Mouse (Mus musculus): ENCODE data around the gene Olfr695. TPM values are rescaled to one million over a fixed set of nuclear protein-coding genes. Genes with fewer than 3 reads are reported as not detected.
"Not testable (repeated sequence)": the region's sequence is repeated elsewhere in the genome, so short reads cannot be mapped to it uniquely, and the experiment has no call there.

The Olfr695 gene
- not detected in 2 replicates for polyA plus RNA-seq (2015; fragmentation: Nextera tagmentation; extraction: Ambion mirVana)

DNA sequence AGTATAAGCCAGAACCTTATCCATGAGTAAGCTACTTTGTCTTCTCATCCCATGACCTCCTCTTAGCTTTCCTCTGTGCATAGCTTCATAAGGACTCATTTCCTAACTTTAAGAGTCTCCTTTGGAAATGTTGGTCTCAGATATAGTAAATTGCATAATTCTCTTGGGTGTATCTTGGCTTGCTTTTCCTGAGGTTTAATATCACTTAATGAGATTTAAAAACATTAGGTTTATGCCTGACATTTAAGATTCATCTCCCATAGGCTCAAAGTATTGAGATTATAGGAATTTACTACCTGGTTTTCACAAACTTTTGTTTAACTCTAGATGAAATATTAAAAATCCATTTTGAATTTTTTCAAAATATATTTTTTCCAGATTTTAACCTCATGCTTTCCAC, at the start of gene Olfr695:
Olfr695 (minus strand) TSS at position 101 of the 400 bp plus-strand sequence.
- Histone ChIP-seq H3K36me3 (ENCODE audit: control insufficient read depth, insufficient read depth, low read length) (no peaks in the 10 kb centered on the region), H3K4me1 (ENCODE audit: control insufficient read depth, insufficient read depth, low read length) (no peaks in the 10 kb centered on the region), H3K9ac (ENCODE audit: low read depth, low read length) (no peak within 1 kb of the TSS), H3K4me2 (ENCODE audit: low read length) (no peak within 1 kb of the TSS), H3K9me3 (replicated peaks; ENCODE audit: control insufficient read depth, low read length, poor library complexity, severe bottlenecking) (no peaks in the 10 kb centered on the region), H3K4me3 (ENCODE audit: low read depth, low read length) (no peak within 1 kb of the TSS), H3K27ac (ENCODE audit: low read length) (no peak within 1 kb of the TSS), H3K27me3 (ENCODE audit: control insufficient read depth, insufficient read depth, low read depth, low read length) (no peaks in the 10 kb centered on the region)
- no peak for ATAC-seq

DNA sequence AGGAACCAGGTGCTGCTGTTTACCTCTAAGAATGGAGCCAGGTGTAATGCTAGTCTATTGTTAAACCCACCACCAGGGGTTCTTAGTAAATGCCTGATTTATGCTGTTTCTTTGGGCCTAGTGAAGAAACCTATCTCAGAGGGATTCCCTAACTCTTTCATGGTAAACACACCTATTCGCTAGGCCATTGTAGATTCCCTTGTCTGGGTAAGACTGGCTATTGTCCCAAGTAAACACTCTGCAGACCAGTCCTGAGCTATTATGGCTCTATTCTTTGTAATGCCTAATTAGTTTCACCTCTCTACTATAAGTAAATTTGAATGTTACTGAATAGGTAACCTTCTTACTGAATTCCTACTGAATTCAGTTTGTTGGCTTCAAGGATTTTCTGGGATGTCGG, 44.8 kb upstream of the Olfr695 start:
- H3K4me2 ChIP-seq (ENCODE audit: low read length); H3K9me3 ChIP-seq (replicated peaks; ENCODE audit: control insufficient read depth, low read length, poor library complexity, severe bottlenecking); H3K4me3 ChIP-seq (ENCODE audit: low read depth, low read length); H3K36me3 ChIP-seq (ENCODE audit: control insufficient read depth, insufficient read depth, low read length); H3K9ac ChIP-seq (ENCODE audit: low read depth, low read length); ATAC-seq; H3K27ac ChIP-seq (ENCODE audit: low read length); H3K27me3 ChIP-seq (ENCODE audit: control insufficient read depth, insufficient read depth, low read depth, low read length); H3K4me1 ChIP-seq (ENCODE audit: control insufficient read depth, insufficient read depth, low read length): not testable (repeated sequence)
- WGBS, result 93% methylated on average over 2 of the region's 2 CpGs

DNA sequence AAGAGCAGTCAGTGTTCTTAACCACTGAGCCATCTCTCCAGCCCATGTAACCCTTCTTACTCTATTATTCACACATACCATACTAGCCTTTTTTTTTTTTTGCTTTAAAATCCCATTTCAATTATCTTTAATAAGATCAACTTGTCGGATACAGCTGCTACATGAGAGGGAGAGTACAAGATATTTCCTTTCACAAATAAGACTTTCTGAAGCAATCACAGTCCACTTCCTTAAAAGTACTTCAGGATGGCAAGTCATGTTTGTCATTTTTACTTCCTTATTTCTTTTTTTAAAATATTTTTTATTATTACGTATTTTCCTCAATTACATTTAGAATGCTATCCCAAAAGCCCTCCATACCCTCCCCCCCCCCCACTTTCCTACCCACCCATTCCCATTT, 42.6 kb upstream of the Olfr695 start:
- H3K4me2 ChIP-seq (ENCODE audit: low read length), result no peak overlapping the region
- H3K4me3 ChIP-seq (ENCODE audit: low read depth, low read length), result no peak overlapping the region
- 89% methylated on average over 2 of the region's 2 CpGs for WGBS
- H3K4me1 ChIP-seq (ENCODE audit: control insufficient read depth, insufficient read depth, low read length), result no peaks in the 10 kb centered on the region
- no peak for ATAC-seq
- no peak overlapping the region for H3K9ac ChIP-seq (ENCODE audit: low read depth, low read length)
- H3K36me3 ChIP-seq (ENCODE audit: control insufficient read depth, insufficient read depth, low read length), result no peaks in the 10 kb centered on the region
- no peaks in the 10 kb centered on the region for H3K27me3 ChIP-seq (ENCODE audit: control insufficient read depth, insufficient read depth, low read depth, low read length)
- H3K27ac ChIP-seq (ENCODE audit: low read length), result no peak overlapping the region
- peaks cover 2% of the 10 kb centered on the region; the same call in 1 of the 2 replicates for H3K9me3 ChIP-seq (replicated peaks; ENCODE audit: control insufficient read depth, low read length, poor library complexity, severe bottlenecking)

DNA sequence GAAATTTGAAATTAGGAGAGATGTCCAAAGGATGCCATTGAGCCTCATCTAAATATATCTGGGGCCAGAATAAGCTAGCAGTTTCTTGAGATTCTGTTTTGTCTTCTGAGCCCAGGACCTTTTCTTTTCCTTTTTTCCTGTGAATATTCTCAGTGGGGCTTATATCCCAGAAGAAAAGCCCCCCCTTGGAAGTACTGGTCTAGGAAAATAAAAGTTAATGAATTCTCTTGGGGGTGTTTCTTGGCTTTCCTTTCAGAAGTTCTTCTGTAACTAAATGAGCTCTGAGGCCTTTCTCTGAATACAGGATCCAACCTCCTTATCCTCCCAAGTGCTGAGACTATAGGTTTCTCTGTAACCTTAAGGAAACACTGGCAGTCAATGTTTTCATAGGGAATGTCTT, 39.1 kb upstream of the Olfr695 start, which contains the start of gene Olfr698:
Olfr698 (minus strand) TSS at position 101 of the 400 bp plus-strand sequence.
- Histone ChIP-seq H3K4me2 (ENCODE audit: low read length) (no peak within 1 kb of the TSS), H3K27me3 (ENCODE audit: control insufficient read depth, insufficient read depth, low read depth, low read length) (no peaks in the 10 kb centered on the region), H3K4me3 (ENCODE audit: low read depth, low read length) (no peak within 1 kb of the TSS), H3K27ac (ENCODE audit: low read length) (no peak within 1 kb of the TSS), H3K36me3 (ENCODE audit: control insufficient read depth, insufficient read depth, low read length) (no peaks in the 10 kb centered on the region), H3K9ac (ENCODE audit: low read depth, low read length) (no peak within 1 kb of the TSS), H3K4me1 (ENCODE audit: control insufficient read depth, insufficient read depth, low read length) (no peaks in the 10 kb centered on the region), H3K9me3 (replicated peaks; ENCODE audit: control insufficient read depth, low read length, poor library complexity, severe bottlenecking) (no peaks in the 10 kb centered on the region)
- ATAC-seq, result no peak

- no peak for ATAC-seq
- 91% methylated on average over 5 of the region's 5 CpGs for WGBS
- no peak overlapping the region for H3K4me2 ChIP-seq (ENCODE audit: low read length)
- no peaks in the 10 kb centered on the region for H3K4me1 ChIP-seq (ENCODE audit: control insufficient read depth, insufficient read depth, low read length)
- no peaks in the 10 kb centered on the region for H3K36me3 ChIP-seq (ENCODE audit: control insufficient read depth, insufficient read depth, low read length)
- H3K4me3 ChIP-seq (ENCODE audit: low read depth, low read length), result no peak overlapping the region
- no peaks in the 10 kb centered on the region for H3K27me3 ChIP-seq (ENCODE audit: control insufficient read depth, insufficient read depth, low read depth, low read length)
- no peak overlapping the region for H3K9ac ChIP-seq (ENCODE audit: low read depth, low read length)
- no peaks in the 10 kb centered on the region for H3K9me3 ChIP-seq (replicated peaks; ENCODE audit: control insufficient read depth, low read length, poor library complexity, severe bottlenecking)
- H3K27ac ChIP-seq (ENCODE audit: low read length), result no peak overlapping the region
Measured at GRCm38 (mm10) chr7:106745811-106746210, 29.6 kb upstream of the Olfr695 start.

- Histone ChIP-seq H3K9me3 (replicated peaks; ENCODE audit: control insufficient read depth, low read length, poor library complexity, severe bottlenecking) (no peaks in the 10 kb centered on the region), H3K4me2 (ENCODE audit: low read length) (no peak within 1 kb of the TSS), H3K4me1 (ENCODE audit: control insufficient read depth, insufficient read depth, low read length) (no peaks in the 10 kb centered on the region), H3K9ac (ENCODE audit: low read depth, low read length) (no peak within 1 kb of the TSS), H3K4me3 (ENCODE audit: low read depth, low read length) (no peak within 1 kb of the TSS), H3K27ac (ENCODE audit: low read length) (no peak within 1 kb of the TSS), H3K36me3 (ENCODE audit: control insufficient read depth, insufficient read depth, low read length) (no peaks in the 10 kb centered on the region), H3K27me3 (ENCODE audit: control insufficient read depth, insufficient read depth, low read depth, low read length) (no peaks in the 10 kb centered on the region)
- WGBS, result 69% methylated on average over 1 of the region's 1 CpGs
- ATAC-seq, result no peak
Measured at GRCm38 (mm10) chr7:106742343-106742742, 26.1 kb upstream of the Olfr695 start, which contains the start of gene Olfr697. TSS of gene Olfr697 (minus strand) at chr7:106742443.

GRCm38 (mm10) chr7:106737028-106737427, 20.8 kb upstream of the Olfr695 start:
- Histone ChIP-seq H3K27me3 (ENCODE audit: control insufficient read depth, insufficient read depth, low read depth, low read length) (no peaks in the 10 kb centered on the region), H3K4me3 (ENCODE audit: low read depth, low read length) (no peak overlapping the region), H3K27ac (ENCODE audit: low read length) (no peak overlapping the region), H3K9me3 (replicated peaks; ENCODE audit: control insufficient read depth, low read length, poor library complexity, severe bottlenecking) (no peaks in the 10 kb centered on the region), H3K4me1 (ENCODE audit: control insufficient read depth, insufficient read depth, low read length) (no peaks in the 10 kb centered on the region), H3K4me2 (ENCODE audit: low read length) (no peak overlapping the region), H3K9ac (ENCODE audit: low read depth, low read length) (no peak overlapping the region), H3K36me3 (ENCODE audit: control insufficient read depth, insufficient read depth, low read length) (no peaks in the 10 kb centered on the region)
- no peak for ATAC-seq

DNA sequence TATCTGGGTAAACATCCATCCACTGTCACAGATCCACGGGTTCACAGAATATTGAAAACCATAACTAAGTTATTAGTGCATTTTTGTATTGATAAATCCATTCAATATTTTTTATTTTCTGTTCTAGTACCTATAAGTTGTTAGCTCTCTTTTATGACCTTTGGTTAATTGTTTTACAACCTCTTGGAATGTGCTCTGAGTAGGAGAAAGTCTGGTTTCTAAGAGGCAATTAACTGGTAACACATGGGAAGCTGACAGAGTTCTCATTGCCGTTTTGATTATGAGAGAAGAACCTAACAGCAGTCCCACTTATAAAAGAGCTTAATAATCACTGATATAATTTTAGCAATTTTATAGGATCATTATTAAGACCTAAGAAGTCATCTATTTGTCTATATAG, 17.5 kb upstream of the Olfr695 start:
- Histone ChIP-seq H3K9me3 (replicated peaks; ENCODE audit: control insufficient read depth, low read length, poor library complexity, severe bottlenecking) (no peaks in the 10 kb centered on the region), H3K4me3 (ENCODE audit: low read depth, low read length) (no peak overlapping the region), H3K4me2 (ENCODE audit: low read length) (no peak overlapping the region), H3K27ac (ENCODE audit: low read length) (no peak overlapping the region), H3K4me1 (ENCODE audit: control insufficient read depth, insufficient read depth, low read length) (no peaks in the 10 kb centered on the region), H3K27me3 (ENCODE audit: control insufficient read depth, insufficient read depth, low read depth, low read length) (no peaks in the 10 kb centered on the region), H3K36me3 (ENCODE audit: control insufficient read depth, insufficient read depth, low read length) (no peaks in the 10 kb centered on the region), H3K9ac (ENCODE audit: low read depth, low read length) (no peak overlapping the region)
- ATAC-seq, result no peak
- WGBS, result 84% methylated on average over 2 of the region's 2 CpGs

DNA sequence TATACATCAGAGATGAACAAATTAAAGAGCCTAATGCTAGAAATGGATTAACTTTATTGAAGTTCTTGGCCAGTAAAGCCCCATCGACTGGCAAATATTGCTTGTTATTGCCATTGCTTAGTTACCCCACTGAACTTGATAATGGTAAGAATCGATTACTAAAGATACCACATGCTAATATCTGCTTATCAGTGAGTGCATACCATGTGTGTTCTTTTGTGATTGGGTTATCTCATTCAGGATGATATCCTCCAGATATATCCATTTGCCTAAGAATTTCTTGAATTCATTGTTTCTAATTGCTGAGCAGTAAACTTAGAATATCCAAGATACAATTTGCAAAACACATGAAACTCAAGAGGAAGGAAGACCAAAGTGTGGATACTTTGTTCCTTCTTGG, 9.5 kb upstream of the Olfr695 start:
- WGBS, result 88% methylated on average over 2 of the region's 2 CpGs
- not testable (repeated sequence) for H3K9ac ChIP-seq (ENCODE audit: low read depth, low read length); H3K27ac ChIP-seq (ENCODE audit: low read length); H3K4me2 ChIP-seq (ENCODE audit: low read length); H3K9me3 ChIP-seq (replicated peaks; ENCODE audit: control insufficient read depth, low read length, poor library complexity, severe bottlenecking); H3K27me3 ChIP-seq (ENCODE audit: control insufficient read depth, insufficient read depth, low read depth, low read length); H3K36me3 ChIP-seq (ENCODE audit: control insufficient read depth, insufficient read depth, low read length); H3K4me1 ChIP-seq (ENCODE audit: control insufficient read depth, insufficient read depth, low read length); H3K4me3 ChIP-seq (ENCODE audit: low read depth, low read length); ATAC-seq

GRCm38 (mm10) chr7:106711463-106711862, 4.7 kb downstream of the Olfr695 start:
- Histone ChIP-seq H3K36me3 (ENCODE audit: control insufficient read depth, insufficient read depth, low read length) (no peaks in the 10 kb centered on the region), H3K4me2 (ENCODE audit: low read length) (no peak overlapping the region), H3K9me3 (replicated peaks; ENCODE audit: control insufficient read depth, low read length, poor library complexity, severe bottlenecking) (no peaks in the 10 kb centered on the region; the same call in 1 of the 2 replicates), H3K27me3 (ENCODE audit: control insufficient read depth, insufficient read depth, low read depth, low read length) (no peaks in the 10 kb centered on the region), H3K27ac (ENCODE audit: low read length) (no peak overlapping the region), H3K4me1 (ENCODE audit: control insufficient read depth, insufficient read depth, low read length) (no peaks in the 10 kb centered on the region), H3K4me3 (ENCODE audit: low read depth, low read length) (no peak overlapping the region), H3K9ac (ENCODE audit: low read depth, low read length) (no peak overlapping the region)
- WGBS, result 94% methylated on average over 6 of the region's 6 CpGs
- no peak for ATAC-seq

Data from midbrain, embryonic 16.5 days (tissue).